Mouse (Mus musculus) testis, adult 2 months (tissue): ENCODE measurements around the gene Txn2.

Experiments used
- CTCF ChIP-seq: fragments of 200-500 bp; IDR thresholded peaks from 2 replicates; pipeline ENCODE4 v1.5.1; 2012; ENCODE audit warnings: low read depth, mild to moderate bottlenecking, inconsistent platforms, low read length, moderate library complexity; ENCODE audit not compliant: control insufficient read depth, insufficient read depth, insufficient replicate concordance
- POLR2A ChIP-seq: fragments of 200-500 bp; IDR thresholded peaks from 2 replicates; pipeline ENCODE4 v1.6.1; 2012; ENCODE audit warnings: low read depth, mild to moderate bottlenecking, inconsistent platforms, low read length, moderate library complexity; ENCODE audit not compliant: control insufficient read depth

- TF ChIP-seq CTCF: no peak
- no peak for TF ChIP-seq POLR2A
Measured at GRCm38 (mm10) chr15:77868340-77868739, 60.5 kb downstream of the Txn2 start.
